Mouse (Mus musculus) embryonic fibroblast, embryonic 13.5 days (primary cell): ENCODE data around the gene Prnd.

Experiments used
- CTCF ChIP-seq: IDR thresholded peaks from 2 replicates; pipeline ENCODE4 v1.5.1; 2011; ENCODE audit warnings: mild to moderate bottlenecking, control low read depth, low read length, moderate library complexity, borderline replicate concordance; ENCODE audit not compliant: insufficient read depth
- POLR2A ChIP-seq: IDR thresholded peaks from 2 replicates; pipeline ENCODE4 v1.6.1; 2011; ENCODE audit warnings: low read depth, mild to moderate bottlenecking, control low read depth, low read length, moderate library complexity

DNA sequence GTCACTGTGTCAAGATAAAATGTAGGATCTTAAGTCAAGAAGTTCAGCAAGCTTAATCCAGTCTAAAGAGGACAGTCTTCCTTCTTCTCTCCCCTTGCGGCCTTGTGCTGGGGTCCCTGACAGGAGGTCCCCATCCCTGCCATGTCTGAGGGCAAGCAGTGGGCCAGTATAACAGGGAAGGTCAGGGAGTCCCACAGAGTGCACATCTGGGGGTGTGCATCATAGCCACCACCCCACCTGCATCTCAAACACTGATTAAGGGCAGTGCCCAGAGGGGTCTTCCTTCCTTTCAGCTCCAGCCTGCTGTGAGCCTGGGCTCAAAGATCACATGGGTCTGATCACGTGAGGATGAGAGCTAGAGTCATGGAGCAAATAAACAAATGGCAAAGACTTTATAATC, 11.0 kb downstream of the Prnd start:
- TF ChIP-seq CTCF (no peak), POLR2A (no peak)
